Mouse (Mus musculus): ENCODE results near the gene Cacna1a.

Gene Cacna1a

DNA sequence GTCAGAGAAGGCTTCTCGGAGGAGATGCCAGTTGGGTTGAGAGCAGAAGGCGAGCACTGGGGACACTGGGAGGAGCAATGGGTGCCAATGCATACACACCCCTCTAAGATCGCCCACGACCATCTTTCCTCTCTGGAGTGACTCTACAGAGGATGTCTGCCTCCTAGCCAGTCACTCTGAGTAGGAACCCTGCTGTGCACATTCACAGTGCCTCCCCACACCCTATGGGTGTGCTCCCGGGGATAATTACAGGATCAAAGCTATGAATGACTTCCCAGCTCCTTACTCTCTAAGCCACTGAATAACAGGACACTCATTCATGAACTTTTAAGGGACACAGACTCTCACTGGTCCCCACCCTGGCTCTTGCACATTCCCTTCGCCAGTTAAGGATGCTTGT, 151.1 kb downstream of the Cacna1a start:
- DNase-seq (ENCODE audit: low spot score), result no peak

DNA sequence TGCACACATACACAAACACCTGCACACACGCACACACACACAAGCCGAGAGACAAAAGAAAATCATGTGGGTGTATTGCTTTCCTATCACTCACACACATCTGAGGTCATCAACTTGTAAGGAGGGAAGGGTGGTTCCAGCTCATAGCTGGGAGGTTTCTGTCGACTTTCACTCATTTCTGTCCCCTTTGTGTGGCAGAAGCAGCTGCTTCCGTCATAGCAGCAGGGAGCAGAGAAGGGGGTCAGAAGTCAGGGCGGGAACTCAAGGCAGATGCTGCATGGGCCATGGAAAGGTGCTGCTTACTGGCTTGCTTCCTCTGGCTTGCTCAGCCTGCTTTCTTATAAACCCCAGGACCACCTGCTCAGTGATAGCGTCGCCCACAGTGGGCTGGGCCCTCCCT, 154.2 kb downstream of the Cacna1a start:
- DNase-seq (ENCODE audit: low spot score), result no peak

DNA sequence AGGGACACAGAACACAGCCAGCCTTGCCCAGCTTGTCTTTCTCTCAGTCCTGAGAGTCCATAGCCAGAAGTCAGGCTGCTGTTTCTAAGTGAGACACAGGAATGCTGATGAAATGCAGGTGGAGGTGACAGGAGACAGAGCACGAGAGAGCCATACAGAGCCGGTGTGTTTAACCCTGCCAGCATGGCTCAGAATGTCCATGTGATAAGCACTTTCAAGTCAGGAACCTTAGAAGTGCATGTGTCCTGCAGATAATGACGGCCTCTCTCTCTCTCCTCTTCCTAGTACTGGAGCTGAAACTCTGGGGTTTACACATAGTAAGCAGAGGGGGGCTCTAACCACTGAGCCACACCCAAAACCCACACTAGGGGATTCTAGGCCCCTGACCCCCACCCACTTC, 157.3 kb downstream of the Cacna1a start:
- DNase-seq (ENCODE audit: low spot score), result no peak

DNA sequence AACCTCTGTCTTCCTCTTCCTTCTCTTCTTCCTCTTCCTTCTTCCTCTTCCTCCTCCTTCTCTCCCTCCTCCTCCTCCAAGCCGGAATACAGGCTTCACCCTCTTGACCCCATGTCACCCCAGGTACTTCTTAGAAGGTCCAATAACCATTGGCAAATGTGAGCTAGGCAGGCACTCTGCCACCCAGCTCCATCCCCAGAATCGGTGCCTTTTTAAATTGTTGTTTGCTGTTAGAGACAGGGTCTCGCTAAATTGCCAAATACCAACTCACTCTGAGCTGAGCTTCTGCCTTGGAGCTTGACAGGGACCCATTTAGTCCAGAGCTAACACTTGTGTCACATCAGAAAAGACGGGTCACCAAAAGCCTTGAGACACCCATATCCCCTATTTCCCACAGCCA, 164.2 kb downstream of the Cacna1a start:
- DNase-seq (ENCODE audit: low spot score), result no peak

DNA sequence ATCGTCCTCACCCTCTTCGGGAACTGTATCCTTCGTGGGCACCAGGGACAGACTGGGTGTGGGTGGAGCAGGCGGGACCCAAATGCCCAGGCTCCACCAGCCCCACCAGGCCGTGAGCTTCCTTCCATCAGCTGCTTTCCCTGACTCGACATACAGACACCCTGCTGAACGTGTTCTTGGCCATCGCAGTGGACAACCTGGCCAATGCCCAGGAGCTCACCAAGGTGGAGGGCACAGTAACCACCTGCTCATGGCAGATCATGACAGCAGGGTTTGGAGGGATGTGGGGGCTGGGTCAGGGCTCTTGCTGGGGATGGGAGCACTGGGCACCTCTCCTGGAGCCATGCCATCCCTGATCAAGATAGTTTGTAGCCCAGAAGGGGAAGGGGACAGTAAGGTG, 164.9 kb downstream of the Cacna1a start:
- no peak for DNase-seq (ENCODE audit: low spot score)

DNA sequence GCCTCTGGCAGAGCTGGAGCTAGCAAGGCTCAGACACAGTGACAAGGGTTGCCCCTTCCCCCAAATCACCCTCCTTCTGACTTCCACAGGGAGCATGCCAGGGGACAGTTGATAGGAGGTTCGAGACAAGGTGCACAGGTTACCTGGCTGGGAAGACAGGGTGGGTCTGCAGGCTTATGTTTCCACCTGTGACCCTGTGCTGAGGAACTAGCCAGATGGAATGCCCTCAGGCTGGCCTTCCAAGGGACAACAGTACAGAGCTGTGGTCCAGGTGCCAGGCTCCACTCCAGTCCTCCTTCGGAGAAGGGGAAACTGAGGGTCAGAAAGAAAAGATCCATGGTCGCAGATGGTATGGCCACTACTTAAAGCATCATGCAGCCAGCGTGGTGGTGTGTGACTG, 165.4 kb downstream of the Cacna1a start:
- no peak for DNase-seq (ENCODE audit: low spot score)

DNA sequence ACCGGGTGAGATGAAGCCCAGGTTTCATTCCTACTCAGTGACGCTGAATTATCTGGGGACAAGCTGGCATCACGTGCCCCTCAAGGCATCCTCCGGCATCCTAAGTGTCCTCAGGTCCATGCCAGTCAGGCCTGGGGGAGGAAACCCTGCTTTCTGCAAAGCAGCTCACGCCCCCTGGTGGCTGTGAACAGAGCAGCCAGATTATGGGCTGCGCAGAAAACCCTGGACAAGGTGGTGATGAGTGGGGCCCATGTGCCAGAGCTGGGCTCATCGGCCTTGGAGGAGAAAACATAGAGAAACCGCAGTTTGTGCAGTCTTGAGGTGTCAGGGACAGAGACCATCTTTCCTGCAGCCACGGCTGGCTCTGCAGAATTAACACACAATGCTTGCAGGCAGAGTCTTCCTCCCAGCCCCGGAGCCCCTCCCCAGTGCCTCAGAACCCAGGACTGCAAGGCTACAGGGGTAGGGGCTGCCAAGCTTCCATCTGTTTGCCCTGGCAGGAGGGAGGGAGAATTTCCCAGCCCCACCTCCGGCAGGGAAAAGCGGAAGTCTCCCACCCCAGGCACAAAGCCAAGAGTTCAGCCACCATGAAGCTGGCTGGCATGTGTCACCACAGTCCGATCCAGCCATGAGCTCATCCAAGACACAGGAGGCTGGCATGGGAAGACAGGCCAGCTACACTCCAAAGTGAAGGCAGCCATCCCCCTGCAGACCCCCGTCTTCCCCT, 166.2 kb downstream of the Cacna1a start:
- peak; percentile 53 for DNase-seq (ENCODE audit: low spot score)

DNA sequence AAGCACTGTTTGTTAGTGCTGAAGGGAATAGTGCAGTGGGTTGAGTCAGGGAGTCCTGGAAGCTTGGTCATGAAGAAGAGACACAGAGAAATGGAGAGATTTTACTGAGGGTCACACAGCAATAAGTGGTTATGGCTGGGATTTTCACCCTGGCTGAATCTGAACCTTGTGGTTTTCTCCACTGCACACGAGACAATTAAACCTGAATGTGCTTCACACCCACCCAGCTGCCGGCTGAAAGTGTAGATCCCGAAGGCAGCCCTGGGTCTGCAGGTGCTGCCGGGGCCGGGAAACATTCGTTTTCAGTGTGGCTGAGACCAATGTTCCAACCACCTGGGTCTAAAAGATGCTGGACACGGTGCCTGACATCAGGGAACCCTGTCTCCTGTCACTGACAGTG, 167.0 kb downstream of the Cacna1a start:
- no peak for DNase-seq (ENCODE audit: low spot score)

DNA sequence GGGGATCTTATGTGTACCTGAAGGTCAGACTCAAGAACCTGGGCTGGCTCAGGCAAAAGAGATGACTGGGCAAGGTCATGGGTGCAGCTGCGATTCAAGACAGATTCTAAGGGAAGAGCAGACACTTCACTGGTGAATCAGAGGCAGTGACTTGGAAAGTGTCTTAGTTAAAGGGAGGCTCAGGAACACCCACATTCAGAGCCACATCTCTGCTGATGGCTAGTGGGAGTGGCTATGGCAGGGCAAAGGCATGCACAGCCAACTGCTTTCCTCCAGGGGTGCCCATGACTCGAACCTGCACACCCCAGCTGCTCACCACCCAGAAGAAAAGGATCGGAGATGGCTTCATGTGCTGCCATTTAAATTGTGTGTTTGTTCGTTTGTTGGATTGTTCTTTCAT, 169.7 kb downstream of the Cacna1a start:
- no peak for DNase-seq (ENCODE audit: low spot score)

DNA sequence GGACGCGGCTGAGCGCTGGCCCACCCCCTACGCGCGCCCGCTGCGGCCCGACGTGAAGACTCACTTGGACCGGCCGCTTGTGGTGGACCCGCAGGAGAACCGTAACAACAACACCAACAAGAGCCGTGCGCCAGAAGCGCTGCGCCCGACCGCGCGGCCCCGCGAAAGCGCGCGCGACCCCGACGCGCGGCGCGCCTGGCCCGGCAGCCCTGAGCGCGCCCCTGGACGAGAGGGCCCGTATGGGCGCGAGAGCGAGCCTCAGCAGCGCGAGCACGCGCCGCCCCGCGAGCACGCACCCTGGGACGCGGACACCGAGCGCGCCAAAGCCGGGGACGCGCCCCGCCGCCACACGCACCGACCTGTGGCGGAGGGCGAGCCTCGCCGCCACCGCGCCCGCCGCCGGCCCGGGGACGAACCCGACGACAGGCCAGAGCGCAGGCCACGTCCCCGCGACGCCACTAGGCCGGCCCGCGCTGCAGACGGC, 170.9 kb downstream of the Cacna1a start:
- DNase-seq (ENCODE audit: low spot score), result no peak

DNA sequence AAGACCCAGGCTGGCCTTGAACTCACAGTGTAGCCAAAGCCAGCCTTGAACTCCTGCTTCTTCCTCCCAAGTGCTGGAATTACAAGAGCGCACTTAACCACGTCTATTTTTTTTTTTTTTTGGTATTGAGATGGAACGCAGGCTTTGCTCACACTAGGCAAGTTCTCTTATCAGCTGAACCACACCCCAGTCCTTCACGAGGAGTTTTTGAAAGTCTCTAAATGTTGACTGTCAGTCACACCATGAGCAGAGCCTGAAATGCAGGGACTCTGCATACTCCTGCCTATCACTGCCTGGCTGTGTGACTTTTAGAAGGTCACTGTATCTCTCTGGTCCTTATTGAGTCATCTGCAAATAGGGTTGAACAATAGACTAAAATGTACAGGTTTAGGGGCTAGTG, 173.5 kb downstream of the Cacna1a start:
- DNase-seq (ENCODE audit: low spot score), result no peak

DNA sequence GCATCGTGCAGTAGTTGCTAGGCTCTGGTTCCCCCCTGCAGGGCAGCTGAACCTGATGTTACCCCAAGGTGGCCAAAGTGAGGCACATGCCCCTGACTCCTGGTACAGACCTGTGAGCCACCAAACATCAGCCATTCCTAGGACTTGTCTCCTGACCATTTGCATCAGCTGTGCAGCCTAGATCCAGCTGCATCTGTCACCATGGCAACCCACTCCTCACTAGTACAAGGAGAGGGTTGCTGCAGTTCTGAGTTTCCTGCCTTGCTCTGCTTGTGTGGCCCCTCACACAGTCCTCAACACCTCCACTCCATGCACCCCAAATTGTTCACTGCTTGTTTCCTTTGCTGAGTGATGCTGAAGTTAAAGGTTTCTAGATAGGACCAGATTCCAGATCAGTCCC, 175.8 kb downstream of the Cacna1a start:
- DNase-seq (ENCODE audit: low spot score), result no peak

DNA sequence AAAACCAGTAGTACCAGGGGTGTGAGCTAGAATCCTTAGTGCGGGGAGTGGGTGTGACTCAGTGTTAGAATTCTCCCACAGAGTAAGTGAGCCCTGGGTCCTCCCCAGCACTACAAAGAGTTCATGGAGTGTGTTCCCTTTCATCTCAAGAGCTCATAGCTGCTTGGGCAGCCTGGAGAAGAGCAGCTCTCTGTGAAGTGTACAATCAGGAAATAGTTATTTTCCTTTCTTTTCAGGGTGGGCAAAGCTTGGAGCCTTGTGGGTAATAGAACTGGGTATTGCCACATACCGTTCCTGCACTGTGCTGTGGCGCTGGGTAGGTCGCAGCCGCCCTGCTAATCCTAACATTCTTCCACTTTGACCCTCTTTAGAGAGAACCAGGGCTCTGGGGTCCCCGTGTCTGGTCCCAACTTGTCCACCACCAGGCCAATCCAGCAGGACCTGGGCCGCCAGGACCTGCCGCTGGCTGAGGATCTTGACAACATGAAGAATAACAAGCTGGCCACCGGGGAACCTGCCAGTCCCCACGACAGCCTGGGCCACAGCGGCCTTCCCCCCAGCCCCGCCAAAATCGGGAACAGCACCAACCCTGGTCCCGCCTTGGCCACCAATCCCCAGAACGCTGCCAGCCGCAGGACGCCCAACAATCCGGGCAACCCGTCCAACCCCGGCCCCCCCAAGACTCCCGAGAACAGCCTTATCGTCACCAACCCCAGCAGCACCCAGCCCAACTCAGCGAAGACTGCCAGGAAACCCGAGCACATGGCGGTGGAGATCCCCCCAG, 177.5 kb downstream of the Cacna1a start:
- DNase-seq (ENCODE audit: low spot score), result no peak

DNA sequence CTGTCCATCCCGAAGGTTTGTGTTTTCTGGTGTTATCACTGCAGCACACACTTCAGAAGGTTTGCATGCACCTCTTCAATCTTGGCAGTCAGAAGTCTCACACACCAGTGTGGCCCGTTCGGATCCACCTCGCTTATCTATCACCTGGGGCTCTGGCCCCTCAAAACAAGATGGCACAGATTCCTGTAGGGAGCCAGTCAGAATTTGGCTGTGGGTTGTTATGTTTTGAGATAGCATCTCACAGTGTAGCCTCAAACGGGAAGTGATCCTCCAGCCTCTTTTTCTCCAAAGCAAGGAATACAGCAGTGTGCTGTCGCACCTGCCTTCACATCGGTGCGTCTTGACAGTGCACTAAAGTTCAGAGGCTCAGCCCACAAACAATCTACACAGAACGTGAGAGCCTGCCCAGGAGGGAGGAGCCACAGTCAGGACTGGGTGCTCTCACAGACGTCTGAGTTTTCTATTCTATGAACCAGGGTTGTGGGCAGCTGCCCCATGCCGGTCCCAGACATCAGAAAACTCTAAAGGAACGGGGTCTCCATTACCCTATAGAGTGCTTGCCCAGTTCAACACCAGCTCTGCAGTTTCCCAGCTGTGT, 178.7 kb downstream of the Cacna1a start:
- DNase-seq (ENCODE audit: low spot score), result no peak

DNA sequence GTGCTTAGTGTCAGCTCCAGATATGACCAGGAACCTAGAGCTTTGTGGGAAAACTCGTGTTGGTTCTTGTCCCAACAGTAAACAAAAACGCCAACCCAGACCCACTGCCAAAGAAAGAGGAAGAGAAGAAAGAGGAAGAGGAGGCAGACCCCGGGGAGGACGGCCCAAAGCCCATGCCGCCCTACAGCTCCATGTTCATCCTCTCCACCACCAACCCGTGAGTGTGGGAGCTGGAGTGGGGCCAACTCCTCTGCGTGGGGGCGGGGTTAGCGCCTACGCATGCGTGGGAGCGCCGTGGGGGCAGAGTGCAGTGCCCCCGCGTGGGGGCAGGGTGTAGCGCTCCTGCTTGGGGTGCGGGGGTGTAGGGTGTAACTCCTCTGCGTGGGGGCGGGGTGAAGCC, 179.3 kb downstream of the Cacna1a start:
- peak; percentile 16 for DNase-seq (ENCODE audit: low spot score)

DNA sequence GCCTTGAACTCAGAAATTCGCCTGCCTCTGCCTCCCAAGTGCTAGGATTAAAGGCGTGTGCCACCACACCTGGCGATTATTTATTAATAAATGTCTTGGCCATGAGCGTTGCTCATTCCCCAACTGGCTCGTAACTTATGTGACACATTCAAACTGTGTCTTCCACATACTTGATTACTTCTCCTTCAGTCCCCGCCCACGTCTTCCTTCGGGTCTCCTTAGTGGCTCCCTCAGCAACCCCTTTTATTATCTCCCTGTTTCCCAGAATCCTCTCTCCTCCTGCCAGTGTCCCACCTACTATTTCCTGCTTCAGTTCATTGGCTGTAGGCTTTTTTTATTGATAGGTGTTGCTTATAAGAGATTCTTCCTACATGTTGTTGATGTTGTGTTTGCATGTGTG, 180.5 kb downstream of the Cacna1a start:
- no peak for DNase-seq (ENCODE audit: low spot score)

DNA sequence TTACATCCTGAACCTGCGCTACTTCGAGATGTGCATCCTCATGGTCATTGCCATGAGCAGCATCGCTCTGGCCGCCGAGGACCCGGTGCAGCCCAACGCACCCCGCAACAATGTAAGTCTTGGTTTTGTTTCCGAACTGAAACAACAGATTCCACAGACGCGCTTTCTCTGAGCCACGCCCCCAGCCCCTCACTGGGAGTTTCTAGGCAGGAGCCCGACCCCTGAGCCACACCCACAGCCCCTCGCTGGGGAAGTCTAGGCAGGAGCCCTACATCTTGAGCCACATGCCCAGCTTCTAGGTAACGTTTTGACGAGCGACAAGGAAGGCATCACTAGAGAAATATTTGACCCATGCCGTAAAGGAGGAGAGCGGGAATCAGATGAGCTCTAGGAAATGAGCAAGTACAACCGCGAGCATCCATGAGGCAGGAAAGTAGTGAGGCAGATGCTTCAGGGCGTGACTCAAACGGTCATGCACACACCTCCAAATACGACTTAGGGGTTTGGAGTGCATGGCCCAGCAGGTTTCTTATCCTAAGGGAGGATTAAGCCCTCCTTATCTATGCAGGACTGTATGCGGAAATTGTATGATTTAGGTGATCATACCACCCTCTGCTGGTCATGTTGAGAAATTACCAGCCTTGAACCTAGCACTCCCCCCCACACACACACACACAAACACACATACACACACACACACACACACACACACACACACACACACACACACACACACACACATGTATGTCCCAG, 181.9 kb downstream of the Cacna1a start:
- DNase-seq (ENCODE audit: low spot score), result no peak

DNA sequence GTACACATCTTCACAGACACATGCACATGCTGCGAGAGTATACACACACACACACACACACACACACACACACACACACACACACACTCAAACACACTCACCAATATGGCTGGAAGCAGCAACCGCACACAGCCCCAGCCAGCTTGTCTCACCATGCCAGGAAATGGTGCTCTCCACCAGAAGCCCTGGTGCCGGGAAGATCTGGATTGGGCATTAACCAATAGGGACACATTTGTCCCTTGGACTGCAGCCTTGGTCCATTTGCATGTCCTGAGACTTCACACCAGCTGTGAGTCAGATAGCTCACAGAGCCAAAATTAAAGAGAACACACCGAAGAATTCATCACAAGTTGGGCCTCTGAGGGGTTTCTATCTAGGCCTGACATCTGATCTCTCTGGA, 189.2 kb downstream of the Cacna1a start:
- no peak for DNase-seq (ENCODE audit: low spot score)

DNA sequence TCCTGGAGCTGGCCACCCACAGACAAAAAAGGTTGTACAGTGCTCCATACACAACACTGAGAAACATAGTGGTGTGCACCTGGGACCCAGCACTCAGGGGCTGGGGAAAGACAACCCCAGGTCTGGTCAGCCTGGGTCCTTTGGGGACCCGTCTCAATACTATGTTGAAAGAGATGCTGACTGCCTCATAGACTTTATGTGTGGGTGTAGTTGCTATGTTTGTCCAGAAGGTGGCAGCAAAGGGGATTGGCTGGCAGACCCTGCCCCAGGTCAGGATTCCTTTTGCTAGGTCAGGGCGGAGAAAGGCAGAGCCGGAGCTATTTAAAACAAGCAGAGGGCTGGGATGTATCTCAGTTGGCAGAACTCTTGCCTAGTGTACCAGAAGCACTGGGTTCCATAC, 191.4 kb downstream of the Cacna1a start:
- DNase-seq (ENCODE audit: low spot score), result no peak

DNA sequence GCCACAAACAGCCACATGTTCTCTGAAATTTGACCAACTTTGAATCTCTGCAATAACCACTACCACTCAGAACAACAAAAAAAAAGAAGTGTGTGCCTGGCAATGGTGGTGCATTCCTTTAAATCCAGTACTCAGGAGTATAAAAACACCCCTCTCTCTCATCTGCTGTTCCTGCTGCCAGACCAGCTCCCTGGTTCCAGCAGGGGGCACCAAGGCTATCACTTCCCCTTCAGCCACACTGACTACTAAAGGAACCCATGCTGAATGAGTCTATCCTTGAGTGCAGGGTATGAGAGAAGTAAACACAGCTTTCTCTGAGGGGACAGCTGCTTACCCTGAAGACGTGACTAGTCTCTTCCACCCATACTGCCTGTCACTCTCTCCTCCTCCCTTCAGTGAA, 197.1 kb downstream of the Cacna1a start:
- DNase-seq (ENCODE audit: low spot score), result no peak

DNA sequence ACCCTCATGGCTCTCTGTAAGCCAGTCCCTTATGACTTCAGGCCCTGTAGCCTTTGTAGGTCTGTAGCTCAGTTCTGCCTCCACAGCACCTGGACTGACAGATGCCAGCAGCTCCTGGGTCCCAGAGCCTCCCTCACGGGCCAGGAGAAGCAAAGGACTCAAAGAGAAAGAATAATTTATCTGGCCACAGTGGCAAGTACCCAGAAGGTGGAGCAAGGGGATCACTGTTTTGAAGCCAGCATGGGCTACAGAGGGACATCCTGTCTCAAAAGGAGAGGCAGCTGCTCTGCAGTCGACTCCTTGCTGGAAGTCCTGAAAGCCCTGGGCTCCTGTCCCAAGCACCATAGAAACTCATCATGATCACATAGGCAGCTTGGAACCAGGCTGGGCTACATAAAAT, 198.0 kb downstream of the Cacna1a start:
- no peak for DNase-seq (ENCODE audit: low spot score)

DNA sequence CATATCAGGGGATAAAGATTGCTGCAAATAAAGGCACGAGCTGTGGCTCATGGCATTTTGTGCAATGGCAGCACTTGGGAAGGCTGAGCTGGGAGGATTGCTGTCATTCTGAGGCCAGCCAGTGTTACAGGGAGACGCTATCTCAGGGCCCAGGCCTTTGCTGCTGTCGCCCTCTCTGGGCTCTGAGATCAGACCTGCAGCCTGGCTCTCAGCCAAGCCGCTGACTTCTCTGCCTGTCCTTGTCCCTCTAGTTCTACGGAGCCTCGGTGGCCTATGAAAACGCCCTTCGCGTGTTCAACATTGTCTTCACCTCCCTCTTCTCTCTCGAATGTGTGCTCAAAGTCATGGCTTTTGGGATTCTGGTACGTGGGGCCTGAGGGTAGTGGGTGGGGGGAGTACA, 200.3 kb downstream of the Cacna1a start:
- no peak for DNase-seq (ENCODE audit: low spot score)

Data from ovary, postnatal 36 days (tissue).